Comparison of ENCODE assay signal across 22 mouse cellular contexts in the genomic region with DNA sequence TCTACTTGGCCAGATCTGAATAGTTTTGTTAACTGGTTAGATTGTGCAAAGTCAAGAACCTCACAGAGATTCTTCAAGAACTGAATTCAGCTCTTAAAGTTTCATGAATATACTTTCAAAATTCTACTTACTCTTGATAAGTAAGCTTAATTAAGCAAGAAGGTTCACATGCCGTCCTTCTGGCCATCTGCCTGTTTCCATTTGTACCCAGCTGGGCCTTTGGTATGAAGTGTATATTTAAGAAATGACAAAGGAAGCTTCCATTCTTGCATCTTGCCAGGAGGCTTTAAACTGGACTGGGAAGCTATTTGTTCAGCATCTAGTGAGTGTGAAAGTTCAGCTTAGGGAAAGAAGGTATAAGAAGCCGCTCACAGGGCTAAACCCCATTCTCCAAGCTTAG. TPM values are rescaled to one million over a fixed set of nuclear protein-coding genes. Genes with fewer than 3 reads are reported as not detected.
DNase-seq lines count a peak whose midpoint lies in the region; ATAC-seq lines count a peak whose summit lies in the region.
"Had no signal": no experiment of that assay in that cellular context is flagged by ENCODE, and none has a peak within 500 bp of the region (broad histone marks: within the 10 kb centered on the region; RNA-seq: fewer than 3 reads in every experiment).

No protein-coding gene starts in this region.

- DNase-seq in intestine, embryonic 14.5 days (ENCODE audit: low spot score), result no peak
- DNase-seq in layer of hippocampus, adult 9-11 months, result peak; percentile 30
- no peak for DNase-seq in layer of hippocampus, postnatal 10 days (ENCODE audit: low spot score in 2 of 2)
- DNase-seq in lung, postnatal 10 days, result peak; percentile 55
- peak; percentile 21 to 61 for DNase-seq in lung, postnatal 4 days
- DNase-seq in heart, adult 18-20 months, result no peak
- DNase-seq: adrenal gland, postnatal 14 days; cerebellum, adult 8-10 months; cerebellum, postnatal 14 days; forebrain, postnatal 0 days; gastrocnemius, adult 2 months; gastrocnemius, postnatal 25 days; heart, postnatal 10 days; heart, postnatal 4 days had no signal

- H3K4me3 ChIP-seq in intestine, embryonic 14.5 days (ENCODE audit: low read depth, low read length), result no peak overlapping the region
- H3K4me3 ChIP-seq in intestine, embryonic 16.5 days (ENCODE audit: low read length), result no peak overlapping the region
- H3K4me3 ChIP-seq in heart, embryonic 12.5 days, result no peak overlapping the region
- H3K4me3 ChIP-seq: embryonic facial prominence, embryonic 12.5 days; gastrocnemius, adult 2 months; hindbrain, embryonic 12.5 days had no signal

- H3K9me3 ChIP-seq in intestine, embryonic 14.5 days (ENCODE audit: control insufficient read depth, low read length), result no peaks in the 10 kb centered on the region
- no peaks in the 10 kb centered on the region for H3K9me3 ChIP-seq in intestine, embryonic 16.5 days (ENCODE audit: control insufficient read depth, low read length)
- no peaks in the 10 kb centered on the region for H3K9me3 ChIP-seq in heart, embryonic 12.5 days (replicated peaks)
- H3K9me3 ChIP-seq: embryonic facial prominence, embryonic 12.5 days; hindbrain, embryonic 12.5 days had no signal

- H3K4me1 ChIP-seq in intestine, embryonic 14.5 days (replicated peaks; ENCODE audit: control insufficient read depth, insufficient read depth, low read length), result peaks cover 2% of the 10 kb centered on the region; the same call in 1 of the 2 replicates
- H3K4me1 ChIP-seq in intestine, embryonic 16.5 days (ENCODE audit: control insufficient read depth, insufficient read depth, low read length), result peaks cover 11% of the 10 kb centered on the region
- H3K4me1 ChIP-seq in heart, embryonic 12.5 days (replicated peaks), result peaks cover 11% of the 10 kb centered on the region
- H3K4me1 ChIP-seq: embryonic facial prominence, embryonic 12.5 days; hindbrain, embryonic 12.5 days had no signal

- no peak overlapping the region for H3K9ac ChIP-seq in intestine, embryonic 14.5 days (ENCODE audit: low read length)
- no peak overlapping the region for H3K9ac ChIP-seq in intestine, embryonic 16.5 days (ENCODE audit: low read depth, low read length)
- no peak overlapping the region for H3K9ac ChIP-seq in heart, embryonic 12.5 days
- H3K9ac ChIP-seq: embryonic facial prominence, embryonic 12.5 days; forebrain, postnatal 0 days; hindbrain, embryonic 12.5 days had no signal

- WGBS in intestine, embryonic 14.5 days, result 48% methylated on average over 2 of the region's 2 CpGs
- WGBS in intestine, embryonic 16.5 days, result 70% methylated on average over 2 of the region's 2 CpGs
- 85% methylated on average over 2 of the region's 2 CpGs for WGBS in heart, embryonic 12.5 days

- H3K27ac ChIP-seq in intestine, embryonic 14.5 days (ENCODE audit: low read depth), result peak overlapping the region; percentile 7; the same call in 1 of the 2 replicates
- no peak overlapping the region for H3K27ac ChIP-seq in intestine, embryonic 16.5 days (ENCODE audit: low read length)
- no peak overlapping the region for H3K27ac ChIP-seq in heart, embryonic 12.5 days (ENCODE audit: poor library complexity, severe bottlenecking)
- H3K27ac ChIP-seq: embryonic facial prominence, embryonic 12.5 days; gastrocnemius, adult 2 months; hindbrain, embryonic 12.5 days had no signal

- ATAC-seq in intestine, embryonic 14.5 days (replicated peaks; ENCODE audit: low FRiP score, low TSS enrichment, low read depth), result no peak
- no peak for ATAC-seq in intestine, embryonic 16.5 days
- no peak for ATAC-seq in heart, embryonic 12.5 days (ENCODE audit: insufficient number of reproducible peaks, low FRiP score)
- ATAC-seq: activated CD4-positive, CD25-positive, alpha-beta regulatory T cell, adult 4 months; forebrain, postnatal 0 days; hindbrain, embryonic 16.5 days had no signal

- H3K4me2 ChIP-seq in intestine, embryonic 14.5 days (ENCODE audit: low read length), result no peak overlapping the region
- no peak overlapping the region for H3K4me2 ChIP-seq in intestine, embryonic 16.5 days (ENCODE audit: low read depth, low read length)
- H3K4me2 ChIP-seq in heart, embryonic 12.5 days, result no peak overlapping the region
- H3K4me2 ChIP-seq: embryonic facial prominence, embryonic 12.5 days; hindbrain, embryonic 12.5 days had no signal

- H3K27me3 ChIP-seq in intestine, embryonic 14.5 days (replicated peaks; ENCODE audit: control insufficient read depth, insufficient read depth, low read length), result no peaks in the 10 kb centered on the region
- H3K27me3 ChIP-seq in intestine, embryonic 16.5 days (replicated peaks; ENCODE audit: control insufficient read depth, insufficient read depth, low read length), result no peaks in the 10 kb centered on the region
- no peaks in the 10 kb centered on the region for H3K27me3 ChIP-seq in heart, embryonic 12.5 days (replicated peaks)
- H3K27me3 ChIP-seq: embryonic facial prominence, embryonic 12.5 days; hindbrain, embryonic 12.5 days had no signal

- H3K36me3 ChIP-seq in intestine, embryonic 14.5 days (ENCODE audit: control insufficient read depth, insufficient read depth, low read length), result no peaks in the 10 kb centered on the region
- no peaks in the 10 kb centered on the region for H3K36me3 ChIP-seq in intestine, embryonic 16.5 days (ENCODE audit: control insufficient read depth, insufficient read depth, low read length)
- no peaks in the 10 kb centered on the region for H3K36me3 ChIP-seq in heart, embryonic 12.5 days
- H3K36me3 ChIP-seq: embryonic facial prominence, embryonic 12.5 days; hindbrain, embryonic 12.5 days had no signal

RNA-seq across cellular contexts. Expression of a gene that starts 34.7 kb away (rescaled TPM):
- 14.6 and 15.7 TPM in 2 replicates for polyA plus RNA-seq in intestine, embryonic 14.5 days (2014; fragmentation: Nextera tagmentation; extraction: Ambion mirVana)
- polyA plus RNA-seq in intestine, embryonic 16.5 days (2015; fragmentation: Nextera tagmentation; extraction: Ambion mirVana), result 12.9 and 13.5 TPM in 2 replicates
- total RNA-seq in layer of hippocampus, postnatal 10 days (2021), result 10 to 100 TPM; 47.6 to 47.8 TPM
- total RNA-seq in heart, adult 18-20 months (2021), result 1 to 10 TPM; 1.2 to 1.5 TPM
- 6.7 and 7.8 TPM in 2 replicates for polyA plus RNA-seq in heart, embryonic 12.5 days (2016; fragmentation: Nextera tagmentation; extraction: Ambion mirVana)
- total RNA-seq: granulocyte monocyte progenitor cell, adult 5-6 weeks; MEL had no signal

Comparison
In these comparisons a context has a peak if more than half of its experiments do, and no peak if none do; other contexts are left out.
1. DNase-seq: peak in layer of hippocampus, adult 9-11 months (single experiment), lung, postnatal 10 days (single experiment) and lung, postnatal 4 days (2 of 2); none in intestine, embryonic 14.5 days (single experiment), layer of hippocampus, postnatal 10 days (0 of 2) and heart, adult 18-20 months (0 of 2).